Mouse (Mus musculus): ENCODE measurements around the gene Vps9d1.

Vps9d1 gene

DNA sequence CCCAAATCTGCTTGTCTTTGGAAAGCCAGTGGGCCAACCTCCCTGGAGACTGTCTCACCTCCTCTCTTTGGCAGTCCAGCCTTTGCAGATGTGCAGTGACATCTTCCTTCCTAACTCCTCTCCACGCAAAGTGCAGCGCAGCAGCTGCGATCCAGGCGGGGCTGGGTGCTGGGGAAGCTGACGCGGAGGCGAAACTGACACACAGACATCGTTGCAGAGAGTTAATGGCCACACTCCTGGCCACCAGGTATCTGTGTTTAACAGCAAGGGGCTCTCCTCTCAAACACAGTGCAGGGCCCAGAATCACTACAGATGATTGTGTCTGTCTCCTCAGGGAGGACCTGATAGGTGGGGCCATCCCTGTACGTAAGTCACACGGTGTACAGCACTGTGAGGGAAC lies 17.0 kb upstream of the Vps9d1 start:
- no peak for TF ChIP-seq GATA4 (IDR thresholded peaks at IDR 0.05; ENCODE audit: insufficient replicate concordance, low read length)

GRCm38 (mm10) chr8:123267926-123268656 lies 13.9 kb upstream of the Vps9d1 start:
- TF ChIP-seq GATA4 (IDR thresholded peaks at IDR 0.05; ENCODE audit: insufficient replicate concordance, low read length), result no peak

DNA sequence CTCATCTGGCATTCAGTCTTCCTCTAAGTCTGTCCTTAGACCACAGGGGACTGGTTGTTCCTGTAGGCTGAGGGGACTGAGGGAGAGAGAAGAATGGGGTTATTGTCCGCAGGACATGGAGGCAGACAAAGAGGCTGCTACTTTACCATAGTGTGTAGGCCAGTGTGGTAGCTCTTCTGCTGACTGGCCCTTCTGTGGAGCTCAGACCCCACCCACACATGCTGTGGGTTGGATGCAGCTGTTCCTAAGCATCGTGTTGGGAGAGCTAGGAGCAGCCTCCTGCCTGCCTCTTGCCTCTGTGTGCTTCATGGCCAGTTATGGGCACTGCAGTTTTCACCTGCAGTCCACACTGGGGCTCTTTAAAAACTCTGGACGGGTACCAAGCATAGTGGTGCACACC lies 3.0 kb upstream of the Vps9d1 start:
- TF ChIP-seq GATA4 (IDR thresholded peaks at IDR 0.05; ENCODE audit: insufficient replicate concordance, low read length), result no peak

DNA sequence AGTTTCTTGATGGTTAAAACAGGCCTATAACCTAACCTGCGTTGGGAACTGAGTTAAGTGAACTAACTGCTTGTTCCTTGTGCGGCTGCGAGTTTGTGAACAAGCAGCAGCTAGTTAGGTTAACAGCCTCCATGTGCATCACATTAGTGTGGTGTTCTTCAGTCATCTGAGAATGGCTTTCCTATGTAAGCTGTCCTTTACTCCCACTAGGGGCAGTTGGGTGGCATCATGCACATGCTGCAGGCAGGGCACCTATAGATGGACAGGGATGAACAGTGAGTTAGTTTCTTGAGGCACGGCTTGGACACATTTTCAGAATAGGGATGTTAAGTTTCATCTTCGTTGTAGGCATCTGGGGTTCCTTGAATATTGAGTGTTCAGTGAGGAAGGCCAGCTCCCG lies 1.0 kb upstream of the Vps9d1 start:
- no peak for TF ChIP-seq GATA4 (IDR thresholded peaks at IDR 0.05; ENCODE audit: insufficient replicate concordance, low read length)

- no peak for TF ChIP-seq GATA4 (IDR thresholded peaks at IDR 0.05; ENCODE audit: insufficient replicate concordance, low read length)
Observed at GRCm38 (mm10) chr8:123253451-123254098, 573 bp downstream of the Vps9d1 start.

DNA sequence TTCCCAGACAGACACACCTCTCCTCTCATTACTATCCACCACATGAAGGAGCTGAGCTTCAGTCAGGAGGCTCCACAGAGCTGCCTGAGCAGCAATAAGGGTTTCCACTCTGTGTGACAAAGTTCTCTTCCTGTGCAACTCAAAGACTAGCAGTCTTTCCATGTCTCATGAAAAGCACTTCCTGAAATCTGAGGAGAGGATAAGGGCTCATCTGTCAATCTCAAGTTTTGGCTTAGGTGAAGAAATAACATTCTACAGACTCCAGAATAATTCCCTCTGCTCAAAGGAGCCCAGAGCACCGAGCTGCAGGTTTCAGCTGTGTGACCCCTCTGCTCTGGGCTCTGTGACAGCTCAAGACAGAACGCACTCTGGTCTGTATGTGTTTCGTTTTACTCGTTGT lies 1.2 kb downstream of the Vps9d1 start:
- no peak for TF ChIP-seq GATA4 (IDR thresholded peaks at IDR 0.05; ENCODE audit: insufficient replicate concordance, low read length)

- no peak for TF ChIP-seq GATA4 (IDR thresholded peaks at IDR 0.05; ENCODE audit: insufficient replicate concordance, low read length)
Observed at GRCm38 (mm10) chr8:123250940-123251339, 3.2 kb downstream of the Vps9d1 start.

DNA sequence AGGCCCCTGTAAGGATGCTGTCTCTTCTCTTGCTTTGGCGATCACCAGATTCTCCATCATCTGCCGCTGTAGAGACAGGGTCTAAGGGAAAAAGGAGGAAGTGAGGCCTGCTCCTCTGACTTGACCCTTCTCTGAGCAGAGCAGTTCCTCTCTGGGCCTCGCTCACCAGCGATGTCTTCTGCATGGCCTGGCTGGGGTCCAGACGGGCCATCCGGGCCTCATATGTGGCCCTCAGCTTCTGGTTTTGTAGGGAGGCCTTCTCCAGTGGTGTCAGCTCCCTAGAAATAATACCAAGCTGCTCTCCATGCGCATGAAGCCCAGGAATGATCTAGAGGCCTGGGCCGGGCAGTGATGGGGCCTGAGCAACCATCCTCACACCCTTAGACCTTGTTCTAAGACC lies 5.6 kb downstream of the Vps9d1 start:
- TF ChIP-seq GATA4 (IDR thresholded peaks at IDR 0.05; ENCODE audit: insufficient replicate concordance, low read length), result no peak

DNA sequence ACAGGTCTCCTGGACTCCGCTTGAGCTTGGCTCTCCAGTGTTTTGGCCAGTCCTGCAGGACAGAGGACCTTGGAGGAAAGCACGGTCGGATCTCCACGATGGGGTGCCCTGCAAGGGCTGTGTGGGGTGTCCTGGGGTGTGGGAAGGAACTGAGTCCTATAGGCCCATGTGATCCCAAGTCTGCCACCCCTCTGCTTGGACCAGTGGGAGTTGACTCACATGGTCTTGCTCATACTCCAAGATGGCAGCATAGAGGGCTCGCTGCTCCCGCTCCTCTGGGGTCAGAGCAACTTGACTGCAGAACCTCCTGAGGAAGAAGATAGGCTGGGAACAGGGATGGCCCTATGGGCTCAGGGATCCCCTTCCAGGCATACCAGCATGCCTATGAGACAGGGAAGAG lies 6.4 kb downstream of the Vps9d1 start:
- no peak for TF ChIP-seq GATA4 (IDR thresholded peaks at IDR 0.05; ENCODE audit: insufficient replicate concordance, low read length)

GRCm38 (mm10) chr8:123245543-123245942 lies 8.6 kb downstream of the Vps9d1 start:
- no peak for TF ChIP-seq GATA4 (IDR thresholded peaks at IDR 0.05; ENCODE audit: insufficient replicate concordance, low read length)

DNA sequence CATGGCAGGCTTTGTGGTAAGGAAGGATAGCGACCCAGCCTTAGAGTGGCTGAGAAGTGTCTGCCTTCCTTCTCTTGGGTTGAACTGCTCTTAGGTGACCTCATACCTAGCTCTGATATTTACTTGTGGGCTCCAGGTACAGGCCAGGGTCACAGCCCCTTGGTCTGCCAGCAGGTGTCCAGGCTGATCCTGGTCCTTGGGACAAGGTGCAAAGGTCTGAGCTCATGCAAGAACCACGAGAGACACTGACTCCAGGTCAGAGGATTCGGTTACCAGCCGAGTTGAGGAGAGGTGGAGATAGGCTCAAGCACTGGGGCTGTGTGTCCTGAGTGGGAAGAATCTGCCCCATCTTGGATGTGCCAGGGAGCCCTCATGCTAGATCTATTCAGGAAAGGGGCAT lies 9.8 kb downstream of the Vps9d1 start:
- no peak; the same call in 1 of the 2 replicates for TF ChIP-seq GATA4 (IDR thresholded peaks at IDR 0.05; ENCODE audit: insufficient replicate concordance, low read length)

- TF ChIP-seq GATA4 (IDR thresholded peaks at IDR 0.05; ENCODE audit: insufficient replicate concordance, low read length), result no peak
Observed at GRCm38 (mm10) chr8:123243053-123243452, 11.1 kb downstream of the Vps9d1 start.

DNA sequence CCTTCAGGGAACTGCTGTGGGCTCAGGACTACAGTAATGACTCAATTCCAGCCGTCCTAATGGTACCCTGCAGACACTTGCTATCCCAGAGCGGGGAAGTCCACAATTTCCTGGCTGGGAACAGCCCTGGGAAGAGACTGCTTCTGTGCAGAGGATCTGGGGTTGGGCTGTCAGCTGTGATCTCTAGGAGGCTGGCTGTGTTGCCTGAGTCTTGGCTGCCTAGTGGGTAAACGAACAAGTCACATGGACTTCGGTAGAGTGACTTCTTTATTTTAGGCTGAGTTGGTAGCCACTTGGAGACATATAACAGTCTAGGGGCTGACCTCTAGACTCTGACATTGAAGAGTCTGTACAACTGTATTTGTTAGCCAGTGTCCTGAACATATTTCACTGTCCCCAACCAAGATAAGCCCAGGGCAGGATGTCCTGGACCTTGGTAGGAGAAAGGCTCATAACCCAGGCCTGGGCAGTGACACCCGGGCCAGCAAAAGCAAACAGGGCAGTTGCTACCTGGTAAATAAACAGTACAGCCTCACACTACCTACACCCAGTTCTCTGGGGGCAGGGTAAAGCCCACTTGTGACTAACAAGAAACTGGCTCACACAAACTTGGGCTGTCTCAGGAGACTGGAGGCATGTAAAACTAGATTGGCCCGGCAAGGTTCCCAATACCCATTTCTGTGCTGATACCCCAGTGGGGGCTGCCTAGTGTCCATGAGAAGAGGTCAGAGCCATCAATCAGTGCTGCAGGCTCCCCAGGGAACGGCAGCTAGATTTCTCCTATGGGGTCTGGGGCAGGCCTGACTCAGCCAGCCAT lies 11.8 kb downstream of the Vps9d1 start:
- peak; percentile 98 for TF ChIP-seq GATA4 (IDR thresholded peaks at IDR 0.05; ENCODE audit: insufficient replicate concordance, low read length)

- TF ChIP-seq GATA4 (IDR thresholded peaks at IDR 0.05; ENCODE audit: insufficient replicate concordance, low read length), result no peak
Observed at GRCm38 (mm10) chr8:123239398-123239797, 14.8 kb downstream of the Vps9d1 start.

DNA sequence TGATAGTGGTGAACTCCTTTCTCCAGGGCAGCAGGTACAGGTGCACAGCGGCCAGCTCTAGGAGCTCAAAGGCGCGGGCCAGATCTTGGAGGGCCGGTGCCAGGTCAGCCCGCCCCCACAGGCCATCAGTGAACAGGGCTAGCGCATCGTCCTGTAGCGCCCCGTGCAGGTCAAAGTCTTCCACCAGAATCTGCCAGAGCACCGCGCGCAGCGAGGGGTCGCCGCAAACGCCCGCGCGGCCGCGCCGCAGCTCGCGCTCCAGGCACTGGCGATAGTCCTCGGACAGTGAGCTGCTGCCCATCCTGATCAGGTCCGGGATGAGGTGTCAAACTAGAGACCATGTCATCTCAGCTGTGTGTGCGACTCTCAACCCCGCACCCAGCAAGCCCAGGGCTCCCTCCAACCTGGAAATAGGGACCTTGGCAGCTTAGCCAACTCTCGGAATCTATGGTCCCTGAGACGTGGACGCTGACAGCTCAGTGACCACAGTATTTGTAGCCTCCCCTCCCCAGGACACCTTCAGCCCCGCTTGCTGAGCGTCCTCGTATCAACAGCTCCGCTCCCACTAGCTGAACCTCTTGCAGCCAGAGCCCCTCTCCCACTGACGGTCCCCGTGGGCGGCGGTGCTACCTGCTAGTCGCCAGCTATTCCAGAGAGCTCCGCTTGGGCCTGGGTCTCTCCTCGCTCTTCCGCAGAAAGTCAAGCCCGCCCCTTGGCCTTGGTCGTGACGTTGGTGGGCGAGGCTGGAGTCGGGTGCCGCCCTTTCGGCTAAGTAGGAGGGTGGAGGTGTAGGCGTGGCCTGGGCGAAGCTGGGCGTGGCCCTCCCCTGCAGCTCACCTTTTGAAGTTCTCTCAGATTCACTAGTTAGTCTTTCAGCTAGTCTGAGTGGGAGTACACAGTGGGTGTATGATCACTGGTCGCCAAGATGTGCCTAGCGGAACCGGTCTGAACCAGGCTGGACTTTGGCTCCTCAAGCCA lies 18.3 kb downstream of the Vps9d1 start, which contains the start of gene Spata2l:
Spata2l (minus strand) TSS at position 714 of the 978 bp plus-strand sequence.
- TF ChIP-seq GATA4 (IDR thresholded peaks at IDR 0.05; ENCODE audit: insufficient replicate concordance, low read length), result no peak
